Mouse (Mus musculus): ENCODE measurements around the gene Myo18a.

Gene Myo18a

GRCm38 (mm10) chr11:77771879-77772713 is 9.1 kb downstream of the Myo18a start:
- DNase-seq (ENCODE audit: low read depth, low spot score) = no peak

GRCm38 (mm10) chr11:77775701-77776400 is 12.8 kb downstream of the Myo18a start:
- peak; percentile 59 for DNase-seq (ENCODE audit: low read depth, low spot score)

GRCm38 (mm10) chr11:77777436-77777835 is 14.4 kb downstream of the Myo18a start:
- no peak for DNase-seq (ENCODE audit: low read depth, low spot score)

GRCm38 (mm10) chr11:77777937-77778336 is 14.9 kb downstream of the Myo18a start:
- DNase-seq (ENCODE audit: low read depth, low spot score) = no peak

- DNase-seq (ENCODE audit: low read depth, low spot score) = no peak
These were observed 16.2 kb downstream of the Myo18a start for GRCm38 (mm10) chr11:77779240-77779639.

GRCm38 (mm10) chr11:77781088-77781487 is 18.0 kb downstream of the Myo18a start:
- DNase-seq (ENCODE audit: low read depth, low spot score) = no peak

DNA sequence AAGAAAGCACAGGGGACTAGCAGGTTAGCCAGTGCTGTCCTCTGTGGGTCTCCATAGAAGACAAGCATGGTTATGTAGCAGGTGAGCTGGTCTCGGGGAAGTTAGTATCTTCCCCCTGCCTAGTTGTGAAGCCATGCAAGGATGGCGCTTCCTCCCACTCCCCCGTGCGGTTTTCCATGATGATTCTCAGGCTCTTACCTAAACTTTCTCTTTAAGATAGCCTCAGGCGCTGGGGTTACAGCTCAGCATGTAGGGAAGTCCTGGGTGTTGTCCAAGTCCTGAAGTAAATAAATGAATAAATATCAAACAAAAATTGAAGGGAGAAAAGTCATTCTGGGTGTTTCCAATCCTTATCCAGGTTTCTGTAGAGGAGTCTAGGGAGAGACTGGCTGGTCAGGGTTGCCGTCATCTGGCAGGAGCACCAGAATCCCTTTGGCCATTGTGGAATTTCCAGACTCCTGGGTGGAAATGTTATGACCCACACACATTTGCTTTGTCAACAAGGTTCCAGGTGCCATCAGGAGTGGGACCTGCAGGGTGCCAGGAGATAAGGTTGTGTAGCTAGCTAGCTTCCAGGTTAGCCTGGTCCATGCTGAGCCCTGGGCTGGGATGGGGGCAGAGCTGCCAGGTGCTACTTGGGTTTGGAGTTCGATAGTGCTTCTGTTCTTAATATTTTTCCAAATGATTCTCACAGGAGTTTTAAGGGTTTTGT is 19.2 kb downstream of the Myo18a start:
- DNase-seq (ENCODE audit: low read depth, low spot score) = no peak

DNA sequence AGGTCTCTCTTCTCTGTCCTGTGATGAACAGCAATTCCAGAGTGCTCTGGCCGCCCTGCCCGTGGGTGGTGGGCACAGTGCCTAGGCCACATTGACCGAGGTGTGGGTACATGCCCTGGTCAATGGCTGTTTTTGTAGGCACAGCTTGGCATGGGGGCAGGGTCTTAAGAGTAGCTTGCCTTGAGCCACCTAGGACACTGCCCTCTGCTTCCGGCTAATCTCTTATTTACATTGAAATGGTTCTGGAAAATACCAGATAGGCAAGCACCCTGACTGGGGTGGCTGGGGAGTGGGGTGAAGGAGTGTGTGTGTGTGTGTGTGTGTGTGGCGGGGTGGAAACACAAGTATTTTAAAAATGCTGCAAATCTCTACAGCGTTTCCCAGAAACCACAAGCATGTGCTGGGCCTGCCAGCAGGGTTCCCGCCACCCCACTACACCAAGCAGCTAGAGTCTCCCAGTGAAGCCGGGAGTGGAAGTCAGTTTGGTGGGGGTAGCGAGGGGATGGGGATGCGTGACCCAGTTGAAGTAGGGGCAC is 20.2 kb downstream of the Myo18a start:
- DNase-seq (ENCODE audit: low read depth, low spot score) = no peak

DNA sequence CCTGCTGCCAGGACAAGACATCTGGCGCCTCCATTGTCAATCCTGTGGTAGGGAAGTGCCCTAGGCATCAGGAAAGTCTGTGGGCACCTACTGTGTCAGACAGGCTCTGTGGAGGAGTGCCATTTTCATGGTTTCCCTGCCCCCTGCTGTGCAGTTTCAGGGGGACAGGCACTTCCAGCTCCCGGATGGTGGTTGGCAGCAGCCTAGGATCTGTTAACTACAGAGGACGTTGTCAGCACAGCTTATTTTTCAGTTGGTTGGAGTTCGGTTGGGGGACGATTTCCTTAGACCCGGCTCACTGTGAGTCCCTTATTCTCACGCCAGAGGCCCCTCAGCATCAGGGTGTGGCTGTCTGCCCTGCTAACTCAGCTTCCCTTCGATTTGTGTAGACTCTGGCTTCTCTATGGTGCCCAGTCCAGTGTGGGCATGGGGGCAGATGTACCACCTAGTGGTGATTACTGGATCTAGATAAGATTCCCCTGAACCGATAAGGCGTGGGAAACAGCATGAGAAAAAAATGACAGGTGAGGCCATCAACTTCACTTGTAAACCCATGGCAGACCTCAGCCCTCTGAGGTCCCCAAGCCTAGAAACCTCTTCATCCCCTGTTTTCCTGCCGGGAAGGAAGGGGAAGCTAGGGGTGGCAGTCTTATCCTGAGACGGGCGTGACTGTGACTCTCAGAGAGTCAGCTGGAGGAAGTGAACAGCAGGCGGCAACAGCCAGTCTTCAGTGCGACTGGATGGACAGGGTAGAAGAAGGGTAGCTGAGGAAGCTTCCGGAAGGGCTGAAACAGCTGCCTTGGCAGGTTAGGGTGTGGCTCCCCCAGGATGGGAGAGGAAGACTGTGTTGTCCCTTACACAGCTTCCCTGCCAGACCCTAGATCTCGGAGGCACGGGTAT is 21.0 kb downstream of the Myo18a start:
- DNase-seq (ENCODE audit: low read depth, low spot score) = no peak

GRCm38 (mm10) chr11:77784894-77785293 is 21.8 kb downstream of the Myo18a start:
- DNase-seq (ENCODE audit: low read depth, low spot score) = no peak

- peak; percentile 94 for DNase-seq (ENCODE audit: low read depth, low spot score)
These were observed 22.3 kb downstream of the Myo18a start for GRCm38 (mm10) chr11:77785396-77785767.

DNA sequence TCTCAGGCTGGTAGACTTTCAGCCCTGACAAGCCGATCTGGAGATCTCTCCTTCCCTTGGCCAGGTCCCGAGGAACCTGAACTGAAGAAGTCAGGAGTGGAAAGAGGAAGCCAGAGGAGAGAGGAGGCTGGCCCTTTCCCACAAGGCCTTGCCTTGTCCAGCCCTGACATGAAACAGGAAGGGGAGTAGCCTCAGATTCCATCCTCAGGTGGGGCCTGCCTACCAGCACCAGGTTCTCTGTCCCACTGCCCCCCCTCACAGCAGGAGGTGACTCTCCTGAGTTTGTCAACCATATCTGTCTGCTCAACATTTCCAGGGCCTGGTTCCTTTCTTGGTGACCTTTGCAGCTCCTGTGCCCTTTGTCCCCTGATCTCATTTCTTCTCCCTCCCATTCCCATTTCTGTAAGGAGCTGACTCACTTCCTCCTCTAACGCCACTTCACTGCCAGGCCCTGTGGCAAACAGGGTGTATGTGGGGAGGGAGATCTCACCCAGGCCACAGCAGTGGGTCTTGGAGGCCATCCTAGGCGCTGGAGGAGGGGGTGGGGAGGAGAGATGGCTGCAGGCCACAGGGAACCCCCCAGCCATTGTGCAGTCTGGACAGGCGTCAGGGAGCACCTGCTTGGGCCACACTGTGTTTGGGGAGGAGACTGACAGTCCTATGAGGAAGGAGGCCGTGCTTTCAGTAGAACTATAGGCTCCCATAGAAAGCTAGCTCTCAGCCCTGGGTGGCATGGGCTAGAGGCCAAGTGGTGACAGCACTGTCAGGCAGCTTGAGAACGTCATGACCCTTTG is 22.9 kb downstream of the Myo18a start:
- DNase-seq (ENCODE audit: low read depth, low spot score) = peak; percentile 95

- DNase-seq (ENCODE audit: low read depth, low spot score) = no peak
These were observed 24.7 kb downstream of the Myo18a start, which contains the start of gene Gm10277 for GRCm38 (mm10) chr11:77787707-77788106. TSS of gene Gm10277 (minus strand) at chr11:77787747.

GRCm38 (mm10) chr11:77789512-77789911 is 26.5 kb downstream of the Myo18a start:
- no peak for DNase-seq (ENCODE audit: low read depth, low spot score)

DNA sequence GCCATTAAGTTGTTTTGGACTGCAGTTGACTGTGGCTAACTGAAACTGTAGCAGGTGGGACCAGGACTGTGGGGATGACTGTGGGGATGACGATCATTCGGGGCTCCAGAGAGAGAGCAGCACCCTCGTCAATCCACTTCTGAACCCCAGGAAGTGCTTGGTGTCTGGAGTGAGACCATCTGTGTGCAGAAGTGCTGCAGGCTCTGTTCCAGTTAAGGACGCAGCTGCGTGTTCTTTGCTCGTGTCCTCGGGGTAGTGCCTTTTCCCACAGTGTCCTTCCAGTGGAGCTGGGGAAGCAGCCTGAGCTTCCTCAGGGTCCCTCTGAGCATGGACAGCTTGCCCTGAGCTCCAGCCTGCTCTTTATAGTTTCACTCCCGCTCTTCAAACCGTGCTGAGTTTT is 27.2 kb downstream of the Myo18a start:
- DNase-seq (ENCODE audit: low read depth, low spot score) = no peak

DNA sequence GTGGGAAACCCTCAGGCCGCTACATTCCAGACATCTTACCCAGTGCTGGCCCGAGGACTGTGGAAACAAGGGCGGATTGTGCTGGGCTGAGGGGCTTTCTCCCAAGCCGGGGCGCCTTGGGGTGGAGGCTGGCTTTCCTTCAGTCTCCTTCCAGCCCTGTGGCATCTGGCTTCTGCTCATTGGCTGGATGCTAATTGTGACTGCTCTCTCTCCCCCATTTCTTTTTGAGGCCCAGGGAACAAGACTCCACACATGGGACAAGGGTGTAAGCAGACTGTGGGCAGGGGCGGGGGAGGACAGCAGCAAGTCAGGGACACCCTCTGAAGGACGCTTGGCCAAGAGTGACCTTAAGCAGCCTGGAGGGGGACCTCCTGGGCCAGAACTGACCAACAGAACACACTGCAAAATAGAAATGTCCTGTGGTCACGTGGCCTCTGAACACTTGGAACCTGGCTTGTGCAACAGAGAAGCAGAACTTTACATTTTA is 28.2 kb downstream of the Myo18a start:
- no peak for DNase-seq (ENCODE audit: low read depth, low spot score)

DNA sequence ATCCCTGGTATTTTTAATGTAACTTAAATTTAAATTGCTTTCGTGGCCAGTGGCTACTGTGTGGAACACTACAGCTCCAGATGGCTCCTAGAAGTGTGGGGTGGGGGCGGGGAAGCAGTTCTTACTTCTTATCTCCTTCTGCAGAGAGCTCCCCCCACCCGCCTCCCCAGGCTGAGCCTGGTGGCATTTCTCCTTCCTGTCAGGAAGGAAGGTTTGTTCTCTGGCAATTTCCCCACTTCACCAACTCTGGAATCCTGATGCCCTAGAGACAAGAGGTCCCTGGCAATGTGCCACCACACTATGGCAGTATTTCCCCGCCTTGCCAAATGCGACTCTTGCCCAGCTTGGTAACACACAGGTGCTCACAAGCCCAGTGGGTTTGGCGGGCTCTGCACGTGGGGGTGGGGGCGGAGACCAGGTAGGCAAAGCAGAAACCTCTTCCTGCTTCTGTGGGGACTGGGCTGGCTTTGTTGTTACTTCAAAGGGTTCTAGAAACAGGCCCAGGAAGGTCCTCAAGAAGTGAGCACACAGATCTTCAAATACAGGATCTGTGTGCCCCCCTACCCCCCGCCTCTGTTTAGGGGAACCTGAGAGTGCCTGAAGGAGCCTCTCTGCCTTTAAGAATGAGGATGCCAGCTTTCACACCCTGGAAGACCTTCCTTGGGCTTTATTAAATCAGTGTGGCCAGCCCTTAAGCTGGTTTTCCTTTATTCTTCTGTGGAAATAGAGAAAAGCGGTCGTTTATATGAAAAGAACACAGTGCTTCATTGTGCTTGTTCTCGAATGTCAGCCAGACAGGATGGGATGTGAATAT is 28.9 kb downstream of the Myo18a start:
- no peak for DNase-seq (ENCODE audit: low read depth, low spot score)

- DNase-seq (ENCODE audit: low read depth, low spot score) = no peak
These were observed 29.5 kb downstream of the Myo18a start for GRCm38 (mm10) chr11:77792566-77792909.

DNA sequence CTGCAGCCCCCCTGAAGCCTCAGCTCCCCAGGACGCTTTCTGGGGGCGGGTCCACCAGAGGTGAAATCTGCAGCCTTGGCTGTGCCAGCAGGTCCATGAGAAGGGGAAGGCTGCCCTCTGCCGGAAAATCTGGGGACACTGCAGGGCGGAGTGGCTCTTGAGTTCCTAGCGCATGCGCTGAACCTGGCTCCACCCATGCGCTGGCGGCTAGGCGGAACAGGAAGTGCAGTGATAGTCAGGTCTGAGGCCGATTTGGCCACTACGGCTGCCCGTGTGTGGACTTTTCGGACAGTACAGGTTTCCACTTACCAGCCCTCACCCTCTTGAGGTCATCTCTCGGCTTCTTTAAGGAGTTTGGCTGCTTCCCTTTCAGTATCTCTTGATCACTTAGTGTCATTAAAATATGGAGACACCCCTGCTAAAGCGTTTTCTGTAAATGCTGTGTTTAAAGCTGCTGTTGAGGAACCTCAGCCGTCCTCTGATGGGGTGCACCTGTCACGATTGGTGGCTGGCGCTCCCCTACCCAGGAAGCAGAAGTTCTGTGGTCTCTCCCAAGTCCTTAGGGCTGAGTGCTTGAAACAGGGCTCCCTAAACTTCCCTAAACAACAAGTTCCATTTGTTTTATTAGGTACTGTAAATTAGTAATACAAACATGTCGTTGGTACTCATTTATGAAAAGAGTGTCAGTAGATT is 30.3 kb downstream of the Myo18a start:
- peak; percentile 96 for DNase-seq (ENCODE audit: low read depth, low spot score)

Data from ZHBTc4 (cell line).